Mouse (Mus musculus) cerebellum, adult 2 months (tissue): ENCODE data around the gene Tmem198.

Experiments
- CTCF ChIP-seq: fragments of 200-500 bp; IDR thresholded peaks from 2 replicates; pipeline ENCODE4 v1.5.1; 2011; ENCODE audit warnings: low read depth, mild to moderate bottlenecking, control low read depth, low read length, moderate library complexity, borderline replicate concordance; ENCODE audit not compliant: insufficient read depth
- POLR2A ChIP-seq: fragments of 200-500 bp; IDR thresholded peaks from 2 replicates; pipeline ENCODE4 v1.6.1; 2011; ENCODE audit warnings: low read length, control low read depth, borderline replicate concordance; ENCODE audit not compliant: insufficient read depth

DNA sequence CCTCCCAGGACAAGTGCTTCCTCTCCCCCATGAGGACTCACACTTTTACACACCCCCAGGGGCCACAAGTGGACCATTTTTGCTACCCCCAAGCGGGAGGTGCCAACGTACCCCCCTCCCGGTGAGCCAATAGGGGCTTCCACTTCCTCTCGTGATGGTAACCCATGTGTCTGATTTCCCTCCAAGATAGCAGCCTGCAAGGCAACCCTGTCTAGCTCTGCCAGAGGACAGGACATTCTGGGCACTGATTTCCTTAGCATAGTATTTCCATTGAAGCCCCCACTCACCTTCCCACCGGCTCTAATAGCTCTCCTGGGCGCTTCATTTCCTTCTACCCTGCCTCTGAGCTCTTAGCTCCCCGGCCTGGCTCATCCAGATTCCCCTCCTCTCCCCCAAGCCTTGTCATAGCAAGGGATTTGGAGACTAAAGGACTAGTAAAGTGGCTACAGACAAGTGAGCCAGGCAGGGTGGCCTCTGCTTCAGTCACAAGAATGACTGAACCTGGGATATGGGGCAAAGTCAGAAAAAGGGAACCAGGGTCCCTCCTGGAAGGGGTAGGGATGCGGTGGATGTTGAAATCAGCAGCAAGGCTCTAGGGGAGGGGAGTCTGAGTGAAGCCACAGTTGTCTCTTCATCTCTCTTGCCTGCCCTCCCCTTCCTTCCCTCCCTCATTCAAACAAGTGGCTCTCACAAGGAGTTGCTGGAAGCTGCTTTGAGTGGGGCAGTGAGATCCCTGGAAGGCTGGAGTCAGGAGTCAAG lies 29.8 kb upstream of the Tmem198 start:
- TF ChIP-seq CTCF (no peak), POLR2A (no peak)
